ENCODE assay signal across 16 mouse cellular contexts in the genomic region with DNA sequence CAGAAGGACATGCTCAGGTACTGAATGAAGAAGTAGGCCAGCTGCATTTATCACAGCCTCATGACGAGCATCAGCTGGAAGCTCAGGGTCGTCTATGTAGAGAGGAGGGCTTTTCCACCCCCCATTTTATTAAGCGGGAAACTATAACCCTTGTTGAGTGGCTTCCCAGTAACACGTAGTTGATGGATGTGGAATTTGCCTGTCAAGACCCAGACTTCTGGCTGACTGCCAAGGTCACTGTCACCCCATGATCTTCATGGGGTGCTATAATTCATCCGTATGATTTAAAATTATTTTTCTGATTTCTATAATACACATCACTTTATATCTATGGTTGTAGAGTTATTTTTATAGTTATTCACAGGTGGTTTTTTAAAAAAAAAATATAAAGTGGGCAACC.
DNase-seq lines count a peak whose midpoint lies in the region.
"Had no signal": no experiment of that assay in that cellular context is flagged by ENCODE, and none has a peak within 500 bp of the region (broad histone marks: within the 10 kb centered on the region; RNA-seq: fewer than 3 reads in every experiment).

No protein-coding gene starts in this region.

- intact Hi-C loops in heart, postnatal 36 days (cut with DNase I), result no loop called here
- intact Hi-C loops in left cerebral cortex, postnatal 10 days (cut with DNase I), result no loop called here

- peak; percentile 25 for DNase-seq in heart, adult 11 months
- no peak for DNase-seq in heart, postnatal 36 days
- DNase-seq in adrenal gland, adult (ENCODE audit: inconsistent age in 2 of 2, low spot score in 1 of 2), result peak; percentile 71 to 89
- peak; percentile 82 for DNase-seq in adrenal gland, postnatal 10 days
- DNase-seq in adrenal gland, postnatal 4 days (ENCODE audit: low spot score in 2 of 2), result peak; percentile 26 to 54
- no peak for DNase-seq in frontal cortex, postnatal 10 days (ENCODE audit: low spot score in 2 of 2)
- no peak for DNase-seq in left cerebral cortex, postnatal 10 days (ENCODE audit: extremely low spot score in 1 of 2, low spot score in 2 of 2)
- no peak for DNase-seq in c-Kit-positive CD71-positive TER-119-positive erythroid progenitor cells, embryonic 14.5 days (ENCODE audit: low spot score)
- DNase-seq: B cell, adult 2 months; cerebellum, adult 11-12 months; cerebellum, adult 9-11 months; cerebellum, postnatal 36 days; forebrain, postnatal 0 days; gastrocnemius, adult 2 months; gastrocnemius, postnatal 25 days; heart, postnatal 4 days had no signal

Comparison
In these comparisons a context has a peak if more than half of its experiments do, and no peak if none do; other contexts are left out.
1. DNase-seq: peak in heart, adult 11 months (single experiment), adrenal gland, adult (2 of 2), adrenal gland, postnatal 10 days (single experiment) and adrenal gland, postnatal 4 days (2 of 2); none in heart, postnatal 36 days (0 of 2), frontal cortex, postnatal 10 days (0 of 2), left cerebral cortex, postnatal 10 days (0 of 2) and c-Kit-positive CD71-positive TER-119-positive erythroid progenitor cells, embryonic 14.5 days (single experiment).